Mouse (Mus musculus) hindbrain, embryonic 10.5 days (tissue): ENCODE measurements at regions not wholly inside any gene's neighbourhood (a gene's known extent, or its start where the extent isn't known, plus 50 kb on each side); places are given as distances from the start of the nearest gene placed in this dataset.

Experiments
- DNase-seq: peaks from one replicate; pipeline ENCODE4 v3.0.0-alpha.2; 2017; ENCODE audit warnings: low spot score
- H3K27ac ChIP-seq: fragments of 300-500 bp; sonication (generic); 2 replicates; pipeline ENCODE4 v1.5.1; 2016; ENCODE audit warnings: mild to moderate bottlenecking, moderate library complexity
- H3K27me3 ChIP-seq: fragments of 300-500 bp; sonication (generic); 2 replicates; pipeline ENCODE4 v1.6.1; 2016; ENCODE audit warnings: mild to moderate bottlenecking; ENCODE audit not compliant: poor library complexity, insufficient read depth, severe bottlenecking
- H3K36me3 ChIP-seq: fragments of 300-500 bp; sonication (generic); 2 replicates; pipeline ENCODE4 v1.6.1; 2016; ENCODE audit warnings: mild to moderate bottlenecking, moderate library complexity
- H3K4me1 ChIP-seq: fragments of 300-500 bp; sonication (generic); replicated peaks from 2 replicates; pipeline ENCODE4 v1.6.1; 2016; ENCODE audit warnings: mild to moderate bottlenecking
- H3K4me3 ChIP-seq: fragments of 300-500 bp; sonication (generic); 2 replicates; pipeline ENCODE4 v1.5.1; 2016; ENCODE audit warnings: mild to moderate bottlenecking, moderate library complexity
- H3K9me3 ChIP-seq: fragments of 300-500 bp; sonication (generic); 2 replicates; pipeline ENCODE4 v1.6.1; 2016; ENCODE audit warnings: mild to moderate bottlenecking, moderate library complexity
- WGBS: fragments of 180-500 bp; shearing (Covaris S2); methylation state at CpG from one replicate; pipeline ENCODE4 v1.1.7; 2016; 5-methylcytosine and 5-hydroxymethylcytosine counted together

GRCm38 (mm10) chr8:31518903-31519302, 1909.6 kb upstream of the 5930422O12Rik start:
- no peaks in the 10 kb centered on the region for H3K9me3 ChIP-seq
- DNase-seq = no peak
- no peaks in the 10 kb centered on the region for H3K36me3 ChIP-seq
- no peak overlapping the region for H3K27ac ChIP-seq
- no peaks in the 10 kb centered on the region for H3K27me3 ChIP-seq
- no peak overlapping the region for H3K4me3 ChIP-seq
- H3K4me1 ChIP-seq = no peaks in the 10 kb centered on the region
- 75% methylated on average over 1 of the region's 1 CpGs for WGBS

GRCm38 (mm10) chr8:31520991-31521448, 1907.5 kb upstream of the 5930422O12Rik start:
- no peak overlapping the region for H3K4me3 ChIP-seq
- no peak for DNase-seq
- WGBS = 57% methylated on average over 2 of the region's 2 CpGs

GRCm38 (mm10) chr8:31525071-31525470, 1903.4 kb upstream of the 5930422O12Rik start:
- WGBS = 81% methylated on average over 5 of the region's 5 CpGs
- Histone ChIP-seq H3K4me3 (no peak overlapping the region), H3K9me3 (no peaks in the 10 kb centered on the region), H3K4me1 (no peaks in the 10 kb centered on the region), H3K36me3 (no peaks in the 10 kb centered on the region), H3K27ac (no peak overlapping the region), H3K27me3 (no peaks in the 10 kb centered on the region)
- no peak for DNase-seq

More at GRCm38 (mm10) chr8:31520991-31521448, 1907.5 kb upstream of the 5930422O12Rik start:
- no peaks in the 10 kb centered on the region for H3K9me3 ChIP-seq
- no peaks in the 10 kb centered on the region for H3K27me3 ChIP-seq
- no peaks in the 10 kb centered on the region for H3K36me3 ChIP-seq
- no peak overlapping the region for H3K27ac ChIP-seq
- H3K4me1 ChIP-seq = no peaks in the 10 kb centered on the region

GRCm38 (mm10) chr8:31539251-31539650, 1889.3 kb upstream of the 5930422O12Rik start:
- no peaks in the 10 kb centered on the region for H3K4me1 ChIP-seq
- H3K36me3 ChIP-seq = no peaks in the 10 kb centered on the region
- WGBS = 92% methylated on average over 3 of the region's 3 CpGs
- H3K27ac ChIP-seq = no peak overlapping the region
- DNase-seq = no peak
- no peak overlapping the region for H3K4me3 ChIP-seq
- no peaks in the 10 kb centered on the region for H3K27me3 ChIP-seq
- no peaks in the 10 kb centered on the region for H3K9me3 ChIP-seq

GRCm38 (mm10) chr8:31541646-31542045, 1886.9 kb upstream of the 5930422O12Rik start:
- no peaks in the 10 kb centered on the region for H3K36me3 ChIP-seq
- H3K27ac ChIP-seq = no peak overlapping the region
- H3K27me3 ChIP-seq = no peaks in the 10 kb centered on the region
- no peaks in the 10 kb centered on the region for H3K4me1 ChIP-seq
- H3K9me3 ChIP-seq = no peaks in the 10 kb centered on the region
- DNase-seq = no peak
- no peak overlapping the region for H3K4me3 ChIP-seq
- 41% methylated on average over 4 of the region's 4 CpGs for WGBS

GRCm38 (mm10) chr8:31574136-31574535, 1854.4 kb upstream of the 5930422O12Rik start:
- H3K27ac ChIP-seq = no peak overlapping the region
- no peak for DNase-seq
- H3K4me3 ChIP-seq = no peak overlapping the region
- H3K27me3 ChIP-seq = no peaks in the 10 kb centered on the region
- no peaks in the 10 kb centered on the region for H3K4me1 ChIP-seq
- no peaks in the 10 kb centered on the region for H3K9me3 ChIP-seq
- H3K36me3 ChIP-seq = no peaks in the 10 kb centered on the region

GRCm38 (mm10) chr8:31576129-31576528, 1852.4 kb upstream of the 5930422O12Rik start:
- H3K36me3 ChIP-seq = no peaks in the 10 kb centered on the region
- 79% methylated on average over 2 of the region's 2 CpGs for WGBS
- no peak overlapping the region for H3K4me3 ChIP-seq
- no peak for DNase-seq
- no peak overlapping the region for H3K27ac ChIP-seq
- H3K27me3 ChIP-seq = no peaks in the 10 kb centered on the region
- no peaks in the 10 kb centered on the region for H3K4me1 ChIP-seq
- H3K9me3 ChIP-seq = no peaks in the 10 kb centered on the region

- Histone ChIP-seq H3K9me3 (peaks cover 7% of the 10 kb centered on the region; the same call in 1 of the 2 replicates), H3K4me1 (no peaks in the 10 kb centered on the region), H3K36me3 (no peaks in the 10 kb centered on the region), H3K27me3 (no peaks in the 10 kb centered on the region), H3K4me3 (no peak overlapping the region), H3K27ac (no peak overlapping the region)
- 91% methylated on average over 1 of the region's 1 CpGs for WGBS
- no peak for DNase-seq
Observed at GRCm38 (mm10) chr8:31584661-31585060, 1843.8 kb upstream of the 5930422O12Rik start.

GRCm38 (mm10) chr8:31599536-31599935, 1829.0 kb upstream of the 5930422O12Rik start:
- H3K4me3 ChIP-seq = no peak overlapping the region
- no peaks in the 10 kb centered on the region for H3K9me3 ChIP-seq
- DNase-seq = no peak
- H3K4me1 ChIP-seq = no peaks in the 10 kb centered on the region
- WGBS = 90% methylated on average over 5 of the region's 5 CpGs
- no peaks in the 10 kb centered on the region for H3K36me3 ChIP-seq
- H3K27ac ChIP-seq = no peak overlapping the region
- H3K27me3 ChIP-seq = no peaks in the 10 kb centered on the region

GRCm38 (mm10) chr8:31600979-31601378, 1827.5 kb upstream of the 5930422O12Rik start:
- H3K27ac ChIP-seq = no peak overlapping the region
- H3K4me1 ChIP-seq = no peaks in the 10 kb centered on the region
- H3K27me3 ChIP-seq = no peaks in the 10 kb centered on the region
- H3K4me3 ChIP-seq = no peak overlapping the region
- no peaks in the 10 kb centered on the region for H3K36me3 ChIP-seq
- no peaks in the 10 kb centered on the region for H3K9me3 ChIP-seq
- no peak for DNase-seq
- 83% methylated on average over 3 of the region's 3 CpGs for WGBS

- H3K27me3 ChIP-seq = no peaks in the 10 kb centered on the region
- no peak overlapping the region for H3K4me3 ChIP-seq
- no peaks in the 10 kb centered on the region for H3K4me1 ChIP-seq
- no peak overlapping the region for H3K27ac ChIP-seq
- no peak for DNase-seq
- no peaks in the 10 kb centered on the region for H3K36me3 ChIP-seq
- WGBS = 92% methylated on average over 2 of the region's 2 CpGs
- no peaks in the 10 kb centered on the region for H3K9me3 ChIP-seq
Observed at GRCm38 (mm10) chr8:31616501-31616900, 1812.0 kb upstream of the 5930422O12Rik start.

- H3K4me1 ChIP-seq = 0 out of 2 replicates have a peak, but pooled peaks cover 3% of the 10 kb centered on the region
- no peak for DNase-seq
- H3K27me3 ChIP-seq = no peaks in the 10 kb centered on the region
- 86% methylated on average over 2 of the region's 2 CpGs for WGBS
- no peaks in the 10 kb centered on the region for H3K36me3 ChIP-seq
- peak overlapping the region; percentile 53; the same call in 1 of the 2 replicates for H3K27ac ChIP-seq
- no peak overlapping the region for H3K4me3 ChIP-seq
- no peaks in the 10 kb centered on the region for H3K9me3 ChIP-seq
Observed at GRCm38 (mm10) chr8:31627708-31628107, 1800.8 kb upstream of the 5930422O12Rik start.

GRCm38 (mm10) chr8:31628146-31628545, 1800.4 kb upstream of the 5930422O12Rik start:
- H3K36me3 ChIP-seq = no peaks in the 10 kb centered on the region
- no peaks in the 10 kb centered on the region for H3K9me3 ChIP-seq
- H3K27me3 ChIP-seq = no peaks in the 10 kb centered on the region
- WGBS = 86% methylated on average over 2 of the region's 2 CpGs
- no peak overlapping the region for H3K4me3 ChIP-seq
- H3K27ac ChIP-seq = peak overlapping the region; percentile 53; the same call in 1 of the 2 replicates
- 0 out of 2 replicates have a peak, but pooled peaks cover 3% of the 10 kb centered on the region for H3K4me1 ChIP-seq
- DNase-seq = peak; percentile 3

GRCm38 (mm10) chr8:31638417-31638816, 1790.1 kb upstream of the 5930422O12Rik start:
- Histone ChIP-seq H3K4me1 (no peaks in the 10 kb centered on the region), H3K4me3 (no peak overlapping the region), H3K36me3 (no peaks in the 10 kb centered on the region), H3K9me3 (no peaks in the 10 kb centered on the region), H3K27me3 (no peaks in the 10 kb centered on the region), H3K27ac (no peak overlapping the region)
- 85% methylated on average over 3 of the region's 3 CpGs for WGBS
- DNase-seq = no peak
